Mouse (Mus musculus): ENCODE data around the gene Tnks2.

Tnks2 gene

DNA sequence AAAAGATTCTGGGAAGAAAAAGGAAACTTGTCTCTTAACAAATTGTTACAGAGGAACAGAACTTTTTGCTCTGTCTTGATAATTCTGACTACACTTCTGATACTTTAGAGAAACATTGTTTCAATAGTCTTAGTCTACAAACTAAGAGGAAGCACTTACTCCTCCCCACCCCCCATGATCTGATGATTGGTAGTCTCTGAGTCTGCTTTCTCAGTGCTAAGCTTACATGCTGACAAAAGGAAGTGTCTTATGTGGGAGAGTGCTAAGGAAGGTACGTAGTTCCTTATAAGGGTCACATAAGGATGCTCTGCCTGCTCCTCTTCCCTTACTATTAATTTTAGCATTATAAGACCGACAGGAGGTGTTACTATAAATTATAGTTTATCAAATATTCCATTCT, 98.6 kb downstream of the Tnks2 start:
- DNase-seq (ENCODE audit: low spot score in 2 of 2) = no peak

DNA sequence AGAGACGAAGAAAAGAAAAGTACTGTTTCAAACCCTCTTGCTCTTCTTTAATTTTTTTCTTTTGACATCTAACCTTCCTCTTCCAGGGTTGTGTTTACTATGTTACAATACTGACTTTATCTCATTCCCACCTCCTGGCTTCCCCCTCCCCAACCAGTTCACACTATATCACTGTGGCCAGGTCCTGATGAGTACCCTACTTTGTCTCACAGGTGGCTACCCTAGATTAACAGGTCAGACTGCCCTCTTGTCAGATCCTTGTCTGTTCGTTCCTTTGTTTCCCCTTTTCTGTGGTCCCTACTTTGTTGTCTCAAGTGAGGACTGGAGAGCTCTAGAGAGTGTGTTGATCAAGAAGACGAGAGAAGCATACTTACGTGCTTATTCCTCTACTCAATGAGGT, 102.3 kb downstream of the Tnks2 start:
- DNase-seq (ENCODE audit: low spot score in 2 of 2) = no peak

DNA sequence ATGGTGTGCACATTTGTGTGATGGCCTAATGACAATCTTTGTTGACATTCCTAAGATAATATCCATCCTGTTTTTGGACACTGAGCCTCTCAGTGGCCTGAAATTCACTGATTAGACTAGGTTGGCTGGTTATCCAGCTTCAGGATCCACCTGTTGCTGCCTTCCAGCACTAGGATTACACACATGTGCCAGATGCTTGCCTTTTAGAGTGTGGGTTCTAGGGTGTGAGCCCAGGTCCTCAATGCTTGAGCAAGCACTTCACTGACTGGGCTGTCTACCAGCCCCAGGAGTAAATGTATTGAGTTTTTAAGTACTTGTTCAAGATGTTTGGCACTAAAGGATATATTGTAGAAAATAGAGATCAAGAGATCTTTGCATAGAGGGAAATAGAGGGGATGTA, 104.0 kb downstream of the Tnks2 start:
- no peak for DNase-seq (ENCODE audit: low spot score in 2 of 2)

DNA sequence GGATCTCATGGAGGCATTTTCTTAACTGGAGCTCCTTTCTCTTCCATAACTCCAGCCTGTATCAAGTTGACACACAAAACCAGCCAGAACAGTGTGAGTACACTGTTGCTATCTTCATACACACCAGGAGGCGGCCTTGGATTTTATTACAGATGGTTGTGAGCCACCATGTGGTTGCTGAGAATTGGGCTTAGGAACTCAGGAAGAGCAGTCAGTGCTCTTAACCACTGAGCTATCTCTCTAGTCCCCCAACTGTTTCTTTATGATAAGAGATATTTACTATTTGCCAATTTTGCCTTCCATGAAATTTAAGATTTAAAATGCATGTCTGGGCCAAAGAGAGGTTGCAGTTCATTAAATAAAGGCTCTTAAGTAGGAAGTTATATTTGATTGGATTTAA, 106.0 kb downstream of the Tnks2 start:
- DNase-seq (ENCODE audit: low spot score in 2 of 2) = no peak
